In genomic region chr12:71249348-71249747, GRCm38 (mm10) we compare ENCODE assay signal across 12 mouse cellular contexts.
DNase-seq lines count a peak whose midpoint lies in the region; ATAC-seq lines count a peak whose summit lies in the region.
"Had no signal": no experiment of that assay in that cellular context is flagged by ENCODE, and none has a peak within 500 bp of the region (broad histone marks: within the 10 kb centered on the region; RNA-seq: fewer than 3 reads in every experiment).

No protein-coding gene starts in this region.

- no peak overlapping the region for H3K4me3 ChIP-seq in embryonic facial prominence, embryonic 12.5 days
- H3K4me3 ChIP-seq in embryonic facial prominence, embryonic 10.5 days: no peak overlapping the region
- no peak overlapping the region for H3K4me3 ChIP-seq in neural tube, embryonic 14.5 days (ENCODE audit: low read depth, low read length)
- H3K4me3 ChIP-seq: erythroblast, embryonic 14.5 days had no signal

- no peak overlapping the region for H3K4me2 ChIP-seq in embryonic facial prominence, embryonic 12.5 days (replicated peaks)
- peak overlapping the region; percentile 7; the same call in 1 of the 2 replicates for H3K4me2 ChIP-seq in neural tube, embryonic 14.5 days (ENCODE audit: low read depth, low read length)

- intact Hi-C loops in left cerebral cortex, postnatal 14 days (cut with DNase I): no loop called here

- no peaks in the 10 kb centered on the region for H3K9me3 ChIP-seq in embryonic facial prominence, embryonic 12.5 days
- H3K9me3 ChIP-seq in embryonic facial prominence, embryonic 10.5 days: peaks cover 1% of the 10 kb centered on the region; the same call in 1 of the 2 replicates
- no peaks in the 10 kb centered on the region for H3K9me3 ChIP-seq in neural tube, embryonic 14.5 days (ENCODE audit: control insufficient read depth, low read length)

- H3K36me3 ChIP-seq in embryonic facial prominence, embryonic 12.5 days: peaks cover 1% of the 10 kb centered on the region; the same call in 1 of the 2 replicates
- peaks cover 2% of the 10 kb centered on the region for H3K36me3 ChIP-seq in embryonic facial prominence, embryonic 10.5 days (replicated peaks)
- H3K36me3 ChIP-seq in neural tube, embryonic 14.5 days (ENCODE audit: control insufficient read depth, insufficient read depth, low read length): peaks cover 2% of the 10 kb centered on the region; the same call in 1 of the 2 replicates

- no peak overlapping the region for H3K9ac ChIP-seq in embryonic facial prominence, embryonic 12.5 days
- no peak overlapping the region for H3K9ac ChIP-seq in neural tube, embryonic 14.5 days (replicated peaks; ENCODE audit: low read depth, low read length)

- peaks cover 32% of the 10 kb centered on the region for H3K4me1 ChIP-seq in embryonic facial prominence, embryonic 12.5 days
- H3K4me1 ChIP-seq in embryonic facial prominence, embryonic 10.5 days: peaks cover 31% of the 10 kb centered on the region
- H3K4me1 ChIP-seq in neural tube, embryonic 14.5 days (ENCODE audit: control insufficient read depth, insufficient read depth, low read length): peaks cover 6% of the 10 kb centered on the region; the same call in 1 of the 2 replicates

- ATAC-seq in embryonic facial prominence, embryonic 12.5 days (ENCODE audit: insufficient number of reproducible peaks, insufficient read depth, low FRiP score, low TSS enrichment): no peak
- no peak for ATAC-seq in neural tube, embryonic 14.5 days (ENCODE audit: low read depth)

- no peaks in the 10 kb centered on the region for H3K27me3 ChIP-seq in embryonic facial prominence, embryonic 12.5 days
- no peaks in the 10 kb centered on the region for H3K27me3 ChIP-seq in embryonic facial prominence, embryonic 10.5 days (replicated peaks; ENCODE audit: low read depth, poor library complexity, severe bottlenecking)
- no peaks in the 10 kb centered on the region for H3K27me3 ChIP-seq in neural tube, embryonic 14.5 days (ENCODE audit: control insufficient read depth, insufficient read depth, low read length)

- H3K27ac ChIP-seq in embryonic facial prominence, embryonic 12.5 days: peak overlapping the region; percentile 38; the same call in 1 of the 2 replicates
- H3K27ac ChIP-seq in embryonic facial prominence, embryonic 10.5 days (replicated peaks): no peak overlapping the region
- H3K27ac ChIP-seq in neural tube, embryonic 14.5 days (ENCODE audit: low read depth, low read length): no peak overlapping the region

- no peak for DNase-seq in embryonic facial prominence, embryonic 10.5 days (ENCODE audit: low spot score)
- DNase-seq in left cerebral cortex, postnatal 14 days (ENCODE audit: low spot score in 2 of 2): peak; percentile 7 to 20
- DNase-seq in left cerebral cortex, adult 9 months (ENCODE audit: low spot score in 2 of 2): no peak
- DNase-seq in layer of hippocampus, postnatal 10 days (ENCODE audit: low spot score in 2 of 2): peak; percentile 11 to 25
- DNase-seq in spleen, postnatal 4 days (ENCODE audit: low spot score in 2 of 2): no peak
- no peak for DNase-seq in embryo, embryonic 10.5 days (ENCODE audit: low spot score)
- DNase-seq: cerebellum, adult 9-10 months; heart, adult 11 months; lung, postnatal 4 days had no signal

- WGBS in embryonic facial prominence, embryonic 12.5 days: 69% methylated on average over 9 of the region's 9 CpGs
- WGBS in embryonic facial prominence, embryonic 10.5 days: 76% methylated on average over 9 of the region's 9 CpGs
- WGBS in neural tube, embryonic 14.5 days: 33% methylated on average over 9 of the region's 9 CpGs

Comparison
In these comparisons a context has a peak if more than half of its experiments do, and no peak if none do; other contexts are left out.
1. DNase-seq: peak in left cerebral cortex, postnatal 14 days (2 of 2) and layer of hippocampus, postnatal 10 days (2 of 2); none in embryonic facial prominence, embryonic 10.5 days (single experiment), left cerebral cortex, adult 9 months (0 of 2), spleen, postnatal 4 days (0 of 2) and embryo, embryonic 10.5 days (single experiment).